Mouse (Mus musculus): ENCODE measurements around the gene Cntnap1.
A peak's percentile ranks its signal among the peaks of the same experiment; 100 is the strongest.

Gene Cntnap1

GRCm38 (mm10) chr11:101186526-101187247, 16.4 kb downstream of the Cntnap1 start:
- no peak for DNase-seq

DNA sequence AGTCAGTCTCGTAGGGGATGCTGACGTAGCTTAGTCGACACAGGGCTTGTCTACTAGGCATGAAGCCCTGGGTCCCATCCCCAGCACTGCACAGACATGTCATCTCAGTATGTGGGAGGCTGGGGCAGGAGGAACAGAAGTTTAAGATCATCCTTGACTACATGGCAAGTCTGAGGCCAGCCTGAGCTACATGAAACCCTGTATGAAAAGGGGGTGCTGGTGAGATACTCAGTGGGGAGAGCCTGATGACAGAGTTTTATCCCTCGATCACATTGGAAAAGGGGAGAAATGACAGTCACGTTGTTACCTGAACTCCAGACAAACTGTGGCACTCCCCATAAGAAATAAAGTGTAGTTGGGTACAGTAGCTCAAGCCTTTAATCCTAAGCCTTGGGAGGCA, 17.2 kb downstream of the Cntnap1 start:
- no peak for DNase-seq

DNA sequence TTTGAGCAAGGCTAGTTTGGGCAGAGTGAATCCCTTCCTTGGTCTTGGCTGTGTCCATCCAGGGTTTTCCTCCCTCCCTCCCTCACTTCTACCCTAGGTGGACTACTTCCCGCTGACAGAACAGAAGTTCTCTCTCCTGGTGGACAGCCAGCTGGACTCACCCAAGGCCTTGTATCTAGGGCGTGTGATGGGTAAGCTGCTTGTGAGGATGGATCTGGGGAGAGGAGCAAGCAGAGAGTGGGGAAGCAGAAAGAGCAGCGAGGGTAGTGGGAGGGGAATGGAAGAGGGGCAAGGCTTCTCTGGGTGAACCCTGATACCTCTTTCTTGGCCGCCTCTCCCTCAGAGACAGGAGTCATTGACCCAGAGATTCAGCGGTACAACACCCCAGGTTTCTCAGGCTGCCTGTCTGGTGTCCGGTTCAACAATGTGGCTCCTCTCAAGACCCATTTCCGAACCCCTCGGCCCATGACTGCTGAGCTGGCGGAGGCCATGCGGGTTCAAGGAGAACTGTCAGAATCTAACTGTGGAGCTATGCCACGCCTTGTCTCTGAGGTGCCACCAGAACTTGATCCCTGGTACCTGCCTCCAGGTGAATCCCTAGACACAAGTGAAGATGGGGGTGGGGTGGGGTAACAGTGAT, 18.0 kb downstream of the Cntnap1 start:
- DNase-seq: no peak

- peak; percentile 86 for DNase-seq
These were observed 19.3 kb downstream of the Cntnap1 start for GRCm38 (mm10) chr11:101189495-101190180.

DNA sequence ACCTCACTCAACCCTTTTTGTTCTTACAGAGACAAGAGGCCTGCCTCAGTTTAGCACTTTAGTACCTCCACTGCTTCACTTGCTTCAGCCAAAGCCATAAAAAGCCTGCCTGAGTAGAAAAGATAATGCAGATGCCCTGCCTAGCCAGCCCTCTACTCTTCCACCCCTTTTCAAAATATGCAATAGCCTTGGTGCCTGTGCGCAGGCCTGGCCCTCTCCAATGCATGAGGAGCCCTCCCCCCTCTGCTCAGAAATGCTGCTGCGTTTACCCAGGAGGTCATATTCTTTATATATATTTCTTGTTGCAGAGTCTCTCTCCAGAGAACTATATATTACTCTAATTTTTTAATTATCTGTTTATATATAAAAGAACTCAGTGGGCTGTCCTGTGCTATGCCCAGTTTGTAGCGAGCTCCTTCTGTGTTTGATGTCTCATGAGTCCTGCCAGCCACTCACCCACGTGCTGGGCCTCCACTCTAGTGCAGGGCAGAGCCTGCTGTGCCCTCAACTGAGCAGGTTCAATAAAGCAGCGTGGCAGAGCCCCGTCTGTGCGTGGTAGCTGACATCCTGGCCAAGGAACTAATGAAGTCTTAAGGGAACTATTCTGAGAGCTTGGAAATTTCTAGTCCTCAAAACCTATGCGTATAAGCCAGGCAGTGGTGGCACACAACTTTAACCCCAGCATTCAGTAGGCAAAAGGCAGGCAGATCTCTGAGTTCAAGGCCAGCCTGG, 20.0 kb downstream of the Cntnap1 start:
- peak; percentile 32 for DNase-seq

DNA sequence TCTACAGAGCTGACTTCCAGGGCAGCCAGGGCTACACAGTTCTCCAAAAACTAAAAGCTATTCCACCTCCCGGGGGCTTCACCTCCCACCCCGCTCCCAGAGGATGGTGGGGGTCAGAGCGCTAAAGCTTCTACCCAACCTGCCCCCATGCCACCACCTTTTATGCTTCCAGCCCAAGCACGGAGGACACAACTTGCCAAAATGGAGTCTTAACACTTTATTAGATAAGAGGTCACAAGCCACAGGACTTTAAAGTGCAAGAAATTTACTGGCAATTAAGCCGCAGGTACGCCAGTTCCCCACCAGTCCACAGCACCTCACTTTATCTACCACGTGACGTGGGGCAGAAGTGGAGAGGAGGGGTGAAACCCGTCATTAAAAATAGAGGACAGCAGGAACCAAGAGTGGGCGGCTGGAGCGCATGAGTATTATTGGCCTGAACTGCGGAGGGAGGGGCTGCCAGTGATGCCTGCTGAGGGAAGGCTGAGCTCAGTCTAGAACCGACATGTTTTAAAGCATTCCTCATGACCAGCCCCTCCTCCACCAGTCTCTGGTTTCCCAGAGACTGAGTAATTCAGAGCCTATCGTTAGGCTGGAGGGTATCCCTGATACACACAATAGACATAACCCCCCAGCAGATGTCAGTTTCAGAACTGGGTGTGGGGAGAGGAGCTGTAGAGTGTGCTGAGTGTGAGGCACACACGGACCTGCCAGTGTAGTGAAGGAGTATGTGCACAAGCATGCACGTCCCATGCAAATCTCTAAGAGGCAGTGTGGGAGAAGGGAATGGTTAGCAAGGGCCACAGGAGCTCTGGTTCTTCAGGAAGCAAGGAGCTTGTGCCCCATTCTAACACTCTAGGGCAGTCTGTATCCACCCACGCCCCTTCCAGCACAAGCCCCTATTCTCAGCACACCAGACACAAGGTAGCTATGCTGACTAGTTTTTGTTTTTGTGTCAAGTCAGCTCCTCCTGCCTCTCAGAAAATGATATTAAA, 20.9 kb downstream of the Cntnap1 start:
- DNase-seq: peak; percentile 29

DNA sequence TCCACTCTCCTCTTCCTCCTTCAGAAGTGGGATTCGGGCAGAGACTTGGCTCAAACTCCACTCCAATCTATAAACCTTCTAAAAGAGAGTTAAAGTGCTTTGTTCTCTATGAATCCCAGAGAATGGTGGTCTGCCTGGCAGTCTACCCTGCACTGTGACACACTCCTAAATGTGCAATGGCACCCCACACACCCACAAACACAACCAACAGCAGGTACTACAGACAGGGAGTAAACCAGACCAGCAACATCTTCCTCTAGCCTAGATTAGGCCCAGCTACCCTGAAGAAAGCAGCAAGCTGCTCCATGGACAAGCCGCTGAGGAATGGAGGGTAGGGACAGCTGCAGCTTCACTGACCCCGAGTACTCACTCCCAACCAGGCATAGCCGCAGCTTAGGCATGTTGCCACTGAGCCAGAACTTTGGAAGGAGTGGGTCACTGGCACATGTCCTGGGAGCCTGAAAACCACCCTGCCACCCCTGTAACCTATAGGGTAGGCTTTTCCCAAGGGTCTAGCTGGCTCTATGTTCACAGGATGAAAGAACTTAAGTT, 21.7 kb downstream of the Cntnap1 start:
- no peak for DNase-seq

DNA sequence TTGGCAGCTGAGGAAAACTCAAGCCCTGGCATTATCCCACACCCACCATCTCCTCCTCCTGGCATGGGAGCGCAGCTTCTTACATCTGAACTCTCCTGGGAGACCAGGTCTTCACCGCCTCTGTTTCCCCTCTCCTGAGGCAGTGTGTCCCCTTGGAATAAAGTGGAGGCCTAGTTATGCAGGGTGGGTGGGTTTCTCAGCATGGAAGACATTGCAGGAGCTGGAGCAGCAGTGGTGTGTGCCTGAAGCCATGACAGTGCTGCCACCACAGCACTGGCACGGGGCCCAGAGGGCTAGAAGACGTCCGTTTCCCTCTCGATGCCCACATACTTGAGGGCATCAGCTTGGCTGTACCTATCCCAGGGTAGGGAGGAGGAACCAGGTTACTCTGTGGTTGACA, 22.3 kb downstream of the Cntnap1 start:
- DNase-seq: no peak

- DNase-seq: no peak
These were observed 22.8 kb downstream of the Cntnap1 start for GRCm38 (mm10) chr11:101193076-101193475.

- DNase-seq: no peak
These were observed 23.8 kb downstream of the Cntnap1 start for GRCm38 (mm10) chr11:101194137-101194536.

GRCm38 (mm10) chr11:101194643-101195042, 24.3 kb downstream of the Cntnap1 start:
- no peak for DNase-seq

DNA sequence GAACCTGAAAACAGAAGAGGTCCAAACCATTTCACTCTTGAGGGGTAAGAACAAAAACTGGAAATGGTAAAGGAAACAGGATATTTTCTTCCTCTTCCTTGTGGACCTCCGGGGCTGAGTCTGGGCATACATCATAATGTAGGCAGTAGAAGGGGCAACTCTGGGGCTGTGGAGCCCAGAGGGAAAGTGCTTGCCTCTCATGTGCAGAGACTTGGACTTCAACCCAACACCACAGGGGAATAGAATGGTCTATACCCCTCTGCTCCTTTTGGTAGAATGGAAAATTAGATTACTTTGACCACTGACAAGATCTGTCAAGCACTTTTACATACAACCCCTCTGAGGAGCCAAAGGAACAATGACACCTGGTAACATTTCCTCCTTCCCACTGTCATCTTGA, 24.8 kb downstream of the Cntnap1 start:
- DNase-seq: no peak

GRCm38 (mm10) chr11:101195571-101195970, 25.2 kb downstream of the Cntnap1 start:
- no peak for DNase-seq

DNA sequence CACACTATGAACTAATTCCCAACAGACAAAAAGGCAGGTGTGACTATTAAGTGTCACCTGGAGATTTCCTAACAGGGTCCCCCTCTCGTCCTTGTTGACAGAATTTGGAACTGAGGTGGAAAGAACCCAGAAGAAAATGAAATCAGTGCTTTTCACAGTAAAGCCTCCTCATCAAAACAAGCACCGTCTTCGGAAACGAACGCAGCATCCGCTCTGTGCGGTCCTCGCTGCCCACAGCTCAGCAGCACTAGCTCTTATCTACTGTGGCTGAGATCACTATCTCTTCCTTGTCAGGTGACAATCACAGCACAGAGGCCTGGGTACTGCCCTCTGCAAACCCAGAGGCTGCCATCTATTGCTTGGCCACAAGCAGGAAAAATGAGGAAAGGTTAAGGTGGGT, 25.9 kb downstream of the Cntnap1 start:
- DNase-seq: no peak

- DNase-seq: no peak
These were observed 29.2 kb downstream of the Cntnap1 start for GRCm38 (mm10) chr11:101199555-101199954.

DNA sequence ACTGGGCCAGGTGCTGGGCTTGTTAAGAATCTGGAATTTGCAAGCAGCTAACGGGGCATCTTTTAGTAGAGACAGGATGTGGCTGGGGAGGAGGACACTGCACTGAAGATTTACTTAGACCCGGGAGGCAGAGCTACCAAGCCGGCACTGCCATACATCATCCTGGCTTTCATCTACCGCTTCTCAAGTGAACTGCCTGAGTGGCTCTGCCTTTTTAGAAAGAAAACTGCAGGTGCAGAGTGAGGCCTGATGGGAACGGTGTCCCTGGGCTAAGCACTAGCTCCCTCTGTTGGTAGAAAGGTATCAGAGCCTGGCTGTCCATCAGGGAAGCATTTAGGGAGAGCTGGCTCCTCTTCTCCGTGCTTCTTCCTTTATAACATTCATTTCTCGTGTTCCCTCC, 30.7 kb downstream of the Cntnap1 start:
- peak; percentile 44 for DNase-seq

- DNase-seq: no peak
These were observed 41.6 kb downstream of the Cntnap1 start for GRCm38 (mm10) chr11:101211970-101212369.

DNA sequence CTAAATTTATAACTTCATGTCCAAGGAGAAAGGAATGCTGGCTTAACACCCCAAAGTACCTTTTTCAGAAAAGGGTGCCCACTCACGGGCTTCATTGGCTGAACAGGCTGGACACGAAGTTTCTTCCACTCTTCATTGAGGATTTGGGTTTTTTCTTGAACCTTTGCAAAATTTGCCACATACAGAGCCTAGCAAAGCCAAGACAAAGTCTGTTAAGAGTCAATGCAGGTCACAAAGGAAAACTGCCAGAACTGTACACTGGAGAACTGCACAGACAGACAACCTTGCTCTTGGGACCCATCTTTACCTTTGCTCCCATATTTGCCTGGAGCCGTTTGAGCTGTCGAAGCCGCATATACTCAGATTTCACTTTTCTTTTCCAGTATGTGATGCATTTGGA, 46.6 kb downstream of the Cntnap1 start:
- DNase-seq: no peak

DNA sequence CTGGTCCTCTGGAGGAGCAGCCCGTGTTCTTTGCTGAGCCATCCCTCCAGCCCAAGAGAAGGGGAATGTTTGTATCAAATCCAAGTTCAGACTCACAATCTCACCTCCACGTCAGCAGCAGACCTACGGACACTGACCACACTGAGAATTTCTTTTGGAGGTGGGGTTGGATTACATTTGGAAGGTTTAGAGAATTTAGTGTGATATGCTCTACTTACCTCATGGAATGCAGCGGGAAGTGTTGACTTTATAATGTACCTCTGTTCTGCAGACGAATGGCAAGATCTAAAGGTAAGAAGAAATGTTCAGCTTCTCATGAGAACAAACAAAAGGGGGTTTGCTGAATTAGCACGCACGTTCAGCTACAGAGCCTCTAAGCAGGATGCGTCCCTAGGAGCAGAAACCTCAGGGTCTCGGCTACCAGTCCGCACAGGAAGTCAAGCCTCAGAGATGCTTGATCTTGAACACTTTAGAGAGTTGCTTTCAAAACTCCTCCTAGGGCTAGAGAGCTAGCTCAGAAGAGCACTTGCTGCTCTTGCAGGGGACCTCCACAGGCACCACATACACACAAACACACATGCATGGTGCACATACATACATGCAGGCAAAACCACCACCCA, 48.2 kb downstream of the Cntnap1 start:
- DNase-seq: no peak

DNA sequence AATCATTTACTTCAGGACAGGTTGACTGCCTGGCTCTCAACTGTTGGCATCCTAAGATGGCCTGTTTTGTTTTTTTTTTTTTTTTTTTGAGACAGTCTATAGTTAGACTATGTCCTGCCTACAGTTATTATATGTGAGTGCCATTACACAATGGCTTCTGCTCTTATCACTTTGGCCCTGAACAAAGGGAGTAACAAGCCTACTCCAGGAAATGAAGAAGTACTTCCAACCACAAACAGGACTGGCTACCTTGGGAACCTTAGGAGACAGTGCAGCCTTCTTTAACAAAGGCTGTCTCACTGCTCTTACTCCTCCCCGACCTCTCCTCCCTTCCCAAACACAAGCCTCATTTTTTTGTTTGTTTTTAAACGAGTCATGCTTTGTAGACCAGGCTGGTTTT, 50.5 kb downstream of the Cntnap1 start:
- DNase-seq: no peak

DNA sequence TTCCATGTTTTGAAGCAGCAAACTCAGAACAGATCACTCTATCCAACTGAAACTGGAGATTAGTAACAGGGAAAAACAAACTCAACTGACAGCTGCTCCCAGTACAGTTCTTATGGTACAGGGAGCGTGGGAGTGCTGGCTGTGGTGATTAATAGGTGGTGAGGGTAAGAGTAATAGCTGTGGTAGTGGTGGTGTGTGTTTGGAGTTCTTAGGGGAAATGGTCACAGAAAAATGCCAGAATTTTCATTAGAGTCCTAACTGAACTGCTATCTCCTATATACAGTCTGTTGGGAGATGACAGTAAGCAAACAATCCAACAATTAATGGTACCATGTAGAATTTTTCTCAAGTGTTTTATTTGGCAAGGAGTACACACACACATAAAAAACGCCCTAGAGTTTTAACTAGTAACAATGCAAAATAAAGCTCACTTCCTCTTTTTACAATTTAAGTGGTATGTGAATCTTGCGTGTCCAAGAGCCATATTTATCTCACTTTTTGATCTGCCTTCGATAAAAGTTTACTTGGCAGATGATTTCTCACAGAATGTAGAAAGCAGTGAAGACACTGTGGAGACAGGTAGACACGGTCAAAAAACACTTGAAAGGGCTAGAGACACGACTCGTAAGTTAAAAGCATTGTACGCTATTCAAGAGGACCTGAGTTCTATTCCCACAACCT, 51.1 kb downstream of the Cntnap1 start:
- no peak for DNase-seq
